Mouse (Mus musculus) activated CD4-positive, CD25-positive, alpha-beta regulatory T cell, adult 4 months (primary cell): ENCODE data around the gene Mrpl54. TPM values are rescaled to one million over a fixed set of nuclear protein-coding genes. Genes with fewer than 3 reads are reported as not detected.

Experiments
- ATAC-seq: one replicate; pipeline ENCODE4 v1.8.0; 2017
- polyA plus RNA-seq, 2 experiments: library from polyadenylated mRNA; unstranded; fragments of 100-300 nt; shearing (Covaris generic); gene quantifications; one replicate each; pipeline ENCODE4 v1.2.1; 2017

Gene Mrpl54
- polyA plus RNA-seq, 2 experiments from 2014 or later = 148 to 166 TPM

- no peak for ATAC-seq
Observed at GRCm38 (mm10) chr10:81293334-81294030, 26.7 kb upstream of the Mrpl54 start.

- ATAC-seq = peak; percentile 87
Observed at GRCm38 (mm10) chr10:81292554-81293333, 26.0 kb upstream of the Mrpl54 start, which contains the start of gene Pip5k1c. Pip5k1c (plus strand) TSS chr10:81292963.

GRCm38 (mm10) chr10:81291511-81292104 lies 24.9 kb upstream of the Mrpl54 start, which contains the start of gene Tjp3:
Tjp3 (minus strand) TSS chr10:81291581.
- no peak for ATAC-seq

- no peak for ATAC-seq
Observed at GRCm38 (mm10) chr10:81290698-81291460, 24.1 kb upstream of the Mrpl54 start.

- no peak for ATAC-seq
Observed at GRCm38 (mm10) chr10:81289811-81290210, 23.1 kb upstream of the Mrpl54 start.

- no peak for ATAC-seq
Observed at GRCm38 (mm10) chr10:81289278-81289677, 22.5 kb upstream of the Mrpl54 start.

GRCm38 (mm10) chr10:81288601-81289000 lies 21.9 kb upstream of the Mrpl54 start:
- ATAC-seq = no peak

- no peak for ATAC-seq
Observed at GRCm38 (mm10) chr10:81287513-81288157, 20.9 kb upstream of the Mrpl54 start.

- no peak for ATAC-seq
Observed at GRCm38 (mm10) chr10:81286586-81286985, 19.9 kb upstream of the Mrpl54 start.

GRCm38 (mm10) chr10:81285694-81286450 lies 19.1 kb upstream of the Mrpl54 start:
- peak; percentile 88 for ATAC-seq

GRCm38 (mm10) chr10:81284719-81285118 lies 18.0 kb upstream of the Mrpl54 start:
- ATAC-seq = no peak

GRCm38 (mm10) chr10:81284189-81284588 lies 17.5 kb upstream of the Mrpl54 start:
- ATAC-seq = no peak

GRCm38 (mm10) chr10:81279496-81279895 lies 12.8 kb upstream of the Mrpl54 start:
- ATAC-seq = no peak

GRCm38 (mm10) chr10:81277676-81278075 lies 10.9 kb upstream of the Mrpl54 start:
- no peak for ATAC-seq

GRCm38 (mm10) chr10:81273842-81274241 lies 7.1 kb upstream of the Mrpl54 start:
- no peak for ATAC-seq

GRCm38 (mm10) chr10:81272356-81272755 lies 5.6 kb upstream of the Mrpl54 start:
- no peak for ATAC-seq

- no peak for ATAC-seq
Observed at GRCm38 (mm10) chr10:81268643-81269412, 2.1 kb upstream of the Mrpl54 start.

- ATAC-seq = peak; percentile 66
Observed at GRCm38 (mm10) chr10:81268056-81268455, 1.3 kb upstream of the Mrpl54 start.

GRCm38 (mm10) chr10:81265540-81265939 lies 1.2 kb downstream of the Mrpl54 start:
- ATAC-seq = no peak

- no peak for ATAC-seq
Observed at GRCm38 (mm10) chr10:81261025-81261424, 5.7 kb downstream of the Mrpl54 start.
